Mouse (Mus musculus): ENCODE results near the gene Copg1. TPM values are rescaled to one million over a fixed set of nuclear protein-coding genes. Genes with fewer than 3 reads are reported as not detected.
"Not testable (repeated sequence)": the region's sequence is repeated elsewhere in the genome, so short reads cannot be mapped to it uniquely, and the experiment has no call there.

Gene Copg1
- polyA plus RNA-seq, 1 experiment from 2014 or later, result 142 TPM

DNA sequence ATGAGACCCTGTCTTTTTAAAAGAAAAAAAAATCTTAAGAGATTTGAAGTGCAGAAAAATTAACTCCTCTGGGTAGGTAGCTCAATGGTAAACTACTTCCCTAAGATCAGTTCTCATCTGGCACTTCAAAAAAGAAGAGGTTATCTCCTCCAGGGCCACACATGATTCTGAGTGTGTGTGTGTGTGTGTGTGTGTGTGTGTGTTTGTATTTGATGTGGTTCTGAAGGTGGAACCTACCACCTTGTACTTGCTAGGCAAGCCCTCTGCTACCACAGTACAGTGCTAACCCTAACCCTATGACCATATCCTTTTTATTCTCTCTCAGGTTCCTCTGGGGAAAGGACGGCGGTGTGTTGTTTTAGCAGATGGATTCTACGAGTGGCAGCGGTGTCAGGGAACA, 33.6 kb downstream of the Copg1 start:
- Histone ChIP-seq H3K27me3 (no peaks in the 10 kb centered on the region), H3K4me3 (replicated peaks) (no peak overlapping the region), H3K9ac (no peak overlapping the region), H3K4me1 (0 out of 2 replicates have a peak, but pooled peaks cover 3% of the 10 kb centered on the region), H3K4me2 (no peak overlapping the region), H3K9me3 (no peaks in the 10 kb centered on the region), H3K27ac (no peak overlapping the region), H3K36me3 (replicated peaks) (peaks cover 57% of the 10 kb centered on the region)
- WGBS, result 94% methylated on average over 4 of the region's 4 CpGs
- ATAC-seq (ENCODE audit: low FRiP score), result no peak

DNA sequence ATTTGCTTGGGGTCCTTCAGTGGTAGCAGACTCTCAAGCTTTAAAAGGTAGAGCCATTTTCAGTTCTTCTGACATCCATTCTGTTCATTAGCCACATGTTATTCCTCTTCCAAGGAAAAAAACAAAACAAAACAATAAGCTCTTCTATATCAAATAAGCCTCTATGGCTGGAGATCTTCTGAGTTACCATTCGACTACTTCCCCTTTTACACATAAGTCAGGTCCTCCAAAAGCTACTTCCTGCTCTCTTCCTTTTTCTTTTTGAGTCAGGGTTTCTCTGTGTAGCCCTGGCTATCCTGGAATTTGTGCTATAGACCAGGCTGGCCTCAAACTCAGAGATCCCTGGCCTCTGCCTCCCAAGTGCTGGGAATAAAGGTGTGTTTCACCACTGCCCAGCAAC, 36.0 kb downstream of the Copg1 start:
- WGBS, result 88% methylated on average over 1 of the region's 1 CpGs
- Histone ChIP-seq H3K9ac (no peak overlapping the region), H3K27ac (no peak overlapping the region), H3K4me3 (replicated peaks) (no peak overlapping the region), H3K36me3 (replicated peaks) (peaks cover 44% of the 10 kb centered on the region), H3K4me1 (no peaks in the 10 kb centered on the region), H3K9me3 (no peaks in the 10 kb centered on the region), H3K4me2 (no peak overlapping the region), H3K27me3 (no peaks in the 10 kb centered on the region)
- ATAC-seq (ENCODE audit: low FRiP score), result no peak

DNA sequence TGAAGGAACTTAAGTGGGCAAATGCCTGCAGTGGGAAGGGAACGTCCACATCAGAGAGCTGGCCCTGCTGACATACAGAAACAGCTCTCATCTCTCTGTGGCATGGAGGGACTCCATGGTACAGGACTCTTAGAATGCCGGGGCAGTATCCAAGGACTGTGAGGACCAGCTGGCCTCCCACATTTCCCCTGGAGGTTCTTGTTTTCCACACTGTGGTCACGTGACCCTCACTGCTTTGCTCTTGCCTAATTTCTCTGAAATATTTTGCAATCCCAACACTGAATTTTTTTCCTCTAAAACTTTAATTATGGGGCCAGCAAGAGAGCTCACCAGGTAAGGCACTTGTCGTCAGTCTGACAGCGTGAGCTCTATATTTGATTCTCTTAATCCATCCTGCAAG, 47.4 kb downstream of the Copg1 start:
- H3K9ac ChIP-seq, result no peak overlapping the region
- peaks cover 6% of the 10 kb centered on the region for H3K4me1 ChIP-seq
- peaks cover 56% of the 10 kb centered on the region for H3K36me3 ChIP-seq (replicated peaks)
- H3K27me3 ChIP-seq, result no peaks in the 10 kb centered on the region
- H3K27ac ChIP-seq, result no peak overlapping the region
- H3K4me3 ChIP-seq (replicated peaks), result no peak overlapping the region
- no peak overlapping the region for H3K4me2 ChIP-seq
- 91% methylated on average over 5 of the region's 5 CpGs for WGBS
- no peak for ATAC-seq (ENCODE audit: low FRiP score)
- H3K9me3 ChIP-seq, result no peaks in the 10 kb centered on the region

DNA sequence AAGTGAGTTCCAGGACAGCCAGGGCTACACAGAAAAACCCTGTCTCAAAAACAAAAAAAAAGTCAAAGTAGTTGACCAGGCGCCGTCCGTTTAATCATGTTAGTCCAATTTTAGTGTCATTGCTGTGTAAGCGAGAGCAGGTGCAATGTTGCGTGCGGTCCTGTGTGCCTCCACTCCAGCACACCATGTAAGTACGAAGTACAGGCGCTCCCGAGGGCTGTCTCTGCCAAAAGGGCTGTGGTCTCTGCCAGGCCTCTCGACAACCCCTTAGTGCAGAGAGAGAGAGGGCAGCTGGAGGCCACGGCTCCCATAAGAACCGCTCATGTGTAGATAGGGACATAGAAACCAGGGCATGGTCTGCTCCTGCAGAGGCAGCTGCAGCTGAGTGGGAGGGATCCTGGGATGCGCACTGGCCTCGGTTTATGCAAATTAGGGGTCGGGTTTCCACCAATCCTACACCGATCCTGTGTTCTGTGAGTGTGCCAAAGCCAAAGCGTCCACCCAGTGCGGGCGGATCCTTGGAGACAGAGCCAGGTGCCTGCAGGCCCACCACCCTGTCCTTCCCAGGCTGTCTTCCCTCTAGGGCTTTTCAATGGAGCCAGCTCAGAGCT, 49.7 kb downstream of the Copg1 start:
- Histone ChIP-seq H3K27me3 (no peaks in the 10 kb centered on the region), H3K4me1 (peaks cover 6% of the 10 kb centered on the region), H3K9ac (peak overlapping the region; percentile 4; the same call in 1 of the 2 replicates), H3K27ac (peak overlapping the region; percentile 69), H3K4me3 (replicated peaks) (no peak overlapping the region), H3K4me2 (no peak overlapping the region), H3K9me3 (no peaks in the 10 kb centered on the region), H3K36me3 (replicated peaks) (peaks cover 40% of the 10 kb centered on the region)
- ATAC-seq (ENCODE audit: low FRiP score), result peak; percentile 94
- 43% methylated on average over 19 of the region's 19 CpGs for WGBS

DNA sequence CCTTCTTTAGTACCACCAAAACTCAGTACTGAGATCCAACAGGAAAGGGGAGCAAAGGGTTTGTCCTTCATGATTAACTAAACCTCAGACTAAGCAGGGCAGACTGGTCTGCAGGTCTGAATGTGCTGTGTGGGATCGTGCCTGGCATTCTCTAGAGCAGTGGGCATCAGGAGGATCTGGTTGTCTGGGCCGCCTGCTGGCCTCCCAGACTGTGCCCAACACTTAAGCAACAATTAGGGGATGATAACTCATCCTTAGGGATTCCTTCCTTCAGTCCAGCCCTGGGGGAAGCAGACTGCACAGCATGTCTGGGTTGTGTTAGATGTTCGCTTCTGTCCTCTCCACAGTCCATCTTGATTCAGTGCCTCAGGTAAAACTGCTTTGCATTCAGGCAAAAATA, 51.3 kb downstream of the Copg1 start:
- no peak overlapping the region for H3K27ac ChIP-seq
- WGBS, result 88% methylated on average over 3 of the region's 3 CpGs
- peaks cover 26% of the 10 kb centered on the region for H3K36me3 ChIP-seq (replicated peaks)
- H3K4me2 ChIP-seq, result no peak overlapping the region
- no peak for ATAC-seq (ENCODE audit: low FRiP score)
- H3K4me1 ChIP-seq, result peaks cover 6% of the 10 kb centered on the region
- H3K9me3 ChIP-seq, result no peaks in the 10 kb centered on the region
- H3K27me3 ChIP-seq, result no peaks in the 10 kb centered on the region
- no peak overlapping the region for H3K4me3 ChIP-seq (replicated peaks)
- no peak overlapping the region for H3K9ac ChIP-seq

DNA sequence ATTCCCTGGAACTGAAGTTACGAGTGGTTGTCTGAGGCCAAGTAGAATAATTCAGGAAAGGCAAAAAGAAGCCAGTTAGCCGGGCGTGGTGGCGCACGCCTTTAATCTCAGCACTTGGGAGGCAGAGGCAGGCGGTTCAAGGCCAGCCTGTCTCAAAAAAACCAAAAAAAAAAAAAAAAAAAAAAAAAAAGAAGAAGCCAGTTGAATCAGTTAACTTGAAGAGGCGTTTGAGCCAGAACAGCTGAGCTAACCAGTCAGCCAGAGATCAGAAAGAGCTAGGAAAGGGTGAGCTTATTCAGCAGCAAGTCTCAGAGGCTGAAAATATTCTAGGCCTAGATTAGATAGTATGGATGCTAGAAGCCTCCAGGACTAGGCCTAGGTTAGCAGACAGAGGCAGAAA, 54.6 kb downstream of the Copg1 start:
- no peaks in the 10 kb centered on the region for H3K27me3 ChIP-seq
- H3K4me3 ChIP-seq (replicated peaks), result no peak overlapping the region
- no peak overlapping the region for H3K4me2 ChIP-seq
- peaks cover 5% of the 10 kb centered on the region for H3K4me1 ChIP-seq
- 87% methylated on average over 7 of the region's 7 CpGs for WGBS
- H3K36me3 ChIP-seq (replicated peaks), result no peaks in the 10 kb centered on the region
- H3K27ac ChIP-seq, result no peak overlapping the region
- no peak for ATAC-seq (ENCODE audit: low FRiP score)
- H3K9me3 ChIP-seq, result no peaks in the 10 kb centered on the region
- no peak overlapping the region for H3K9ac ChIP-seq

DNA sequence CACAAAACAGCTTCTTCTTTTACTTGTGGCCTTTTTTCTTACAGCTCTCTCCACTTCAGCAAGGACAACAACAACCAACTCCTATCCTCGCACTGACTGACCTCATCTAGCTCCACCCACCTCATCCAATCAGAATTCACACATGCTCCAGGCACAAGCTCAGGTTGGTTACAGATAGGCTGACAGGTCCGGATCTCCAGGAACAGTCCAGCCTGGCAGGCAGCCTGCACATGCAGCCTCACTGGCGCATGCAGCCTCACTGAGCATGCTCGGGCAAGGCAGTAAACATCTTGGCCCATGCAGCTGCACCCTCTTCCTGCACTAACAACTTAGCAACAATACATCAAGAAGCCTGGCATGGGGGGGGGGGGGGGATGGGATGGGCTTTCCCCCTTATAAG, 74.8 kb downstream of the Copg1 start:
- ATAC-seq (ENCODE audit: low FRiP score); H3K36me3 ChIP-seq (replicated peaks); H3K27me3 ChIP-seq; H3K4me2 ChIP-seq; H3K4me1 ChIP-seq; H3K9ac ChIP-seq; H3K27ac ChIP-seq; H3K4me3 ChIP-seq (replicated peaks): not testable (repeated sequence)
- 69% methylated on average over 4 of the region's 4 CpGs for WGBS
- H3K9me3 ChIP-seq, result peaks cover 13% of the 10 kb centered on the region

Other genes with a start within 250 kb of the Copg1 start
- 15.5 and 15.6 TPM in 2 replicates for gene Aplf, start 215.6 kb upstream of the Copg1 start, polyA plus RNA-seq (2016; fragmentation: Nextera tagmentation; extraction: Ambion mirVana)
- 1.6 and 2.0 TPM in 2 replicates for gene Efcc1, start 156.9 kb upstream of the Copg1 start, polyA plus RNA-seq (2016; fragmentation: Nextera tagmentation; extraction: Ambion mirVana)
- 0.88 and 1.00 TPM in 2 replicates for gene Gp9, start 109.7 kb upstream of the Copg1 start, polyA plus RNA-seq (2016; fragmentation: Nextera tagmentation; extraction: Ambion mirVana)
- gene Rab43, start 75.7 kb upstream of the Copg1 start, polyA plus RNA-seq (2016; fragmentation: Nextera tagmentation; extraction: Ambion mirVana), result 7.7 and 9.2 TPM in 2 replicates
- gene Gm45140, start 52.0 kb upstream of the Copg1 start, polyA plus RNA-seq (2016; fragmentation: Nextera tagmentation; extraction: Ambion mirVana), result 3.2 and 3.3 TPM in 2 replicates
- gene Isy1, start 49.0 kb upstream of the Copg1 start, polyA plus RNA-seq (2016; fragmentation: Nextera tagmentation; extraction: Ambion mirVana), result 68.1 and 71.2 TPM in 2 replicates
- gene Cnbp, start 36.7 kb upstream of the Copg1 start, polyA plus RNA-seq (2016; fragmentation: Nextera tagmentation; extraction: Ambion mirVana), result 1,030 and 1,055 TPM in 2 replicates
- gene Hmces, start 26.1 kb downstream of the Copg1 start, polyA plus RNA-seq (2016; fragmentation: Nextera tagmentation; extraction: Ambion mirVana), result 52.5 and 53.3 TPM in 2 replicates
- gene H1fx, start 93.8 kb downstream of the Copg1 start, polyA plus RNA-seq (2016; fragmentation: Nextera tagmentation; extraction: Ambion mirVana), result 47.5 and 97.0 TPM in 2 replicates
- 206 and 217 TPM in 2 replicates for gene Rab7, start 157.5 kb downstream of the Copg1 start, polyA plus RNA-seq (2016; fragmentation: Nextera tagmentation; extraction: Ambion mirVana)
- 238 and 258 TPM in 2 replicates for gene Rpn1, start 196.7 kb downstream of the Copg1 start, polyA plus RNA-seq (2016; fragmentation: Nextera tagmentation; extraction: Ambion mirVana)